Mouse (Mus musculus) bone marrow, adult 2 months (tissue): Measurements from ENCODE around the gene Zdhhc3. TPM values are rescaled to one million over a fixed set of nuclear protein-coding genes. Genes with fewer than 3 reads are reported as not detected.

Experiments used
- H3K27ac ChIP-seq: fragments of 200-500 bp; 2 replicates; pipeline ENCODE4 v1.5.1; 2012; ENCODE audit warnings: low read depth, mild to moderate bottlenecking, control low read depth, inconsistent platforms, low read length; ENCODE audit not compliant: control insufficient read depth, poor library complexity, insufficient read depth
- H3K4me1 ChIP-seq: fragments of 200-500 bp; 2 replicates; pipeline ENCODE4 v1.6.1; 2011; ENCODE audit warnings: low read length; ENCODE audit not compliant: control insufficient read depth, insufficient read depth
- H3K4me3 ChIP-seq: fragments of 200-500 bp; replicated peaks from 2 replicates; pipeline ENCODE3; 2011; ENCODE audit warnings: mild to moderate bottlenecking, low read depth, low read length, control low read depth; ENCODE audit not compliant: control insufficient read depth
- CTCF ChIP-seq: fragments of 200-500 bp; IDR thresholded peaks from 2 replicates; pipeline ENCODE4 v1.5.1; 2011; ENCODE audit warnings: low read length, control low read depth; ENCODE audit not compliant: control insufficient read depth, insufficient read depth
- POLR2A ChIP-seq: fragments of 200-500 bp; IDR thresholded peaks from 2 replicates; pipeline ENCODE4 v1.6.1; 2011; ENCODE audit warnings: low read depth, mild to moderate bottlenecking, control low read depth, low read length, borderline replicate concordance; ENCODE audit not compliant: control insufficient read depth
- WGBS: fragments of 180-500 bp; shearing (Covaris S2); methylation state at CpG from one replicate; pipeline ENCODE4 v1.1.7; 2018; 5-methylcytosine and 5-hydroxymethylcytosine counted together
- polyA plus RNA-seq: library from polyadenylated mRNA; stranded (reverse); fragments of >200 nt; gene quantifications from 2 replicates; pipeline ENCODE4 v1.2.4, GENCODE M21; 2011; ENCODE audit warnings: low replicate concordance; ENCODE audit not compliant: missing spikeins, insufficient read depth, insufficient read length

Zdhhc3 gene
- polyA plus RNA-seq, 1 experiment = 36.1 TPM

- H3K4me1 ChIP-seq = peaks cover 2% of the 10 kb centered on the region; the same call in 1 of the 2 replicates
- TF ChIP-seq CTCF (no peak), POLR2A (no peak)
- no peak overlapping the region for H3K4me3 ChIP-seq
- H3K27ac ChIP-seq = no peak overlapping the region
These were observed 8.6 kb downstream of the Zdhhc3 start for GRCm38 (mm10) chr9:123104362-123104761.

GRCm38 (mm10) chr9:123103425-123103824 lies 9.6 kb downstream of the Zdhhc3 start:
- TF ChIP-seq CTCF = no peak
- TF ChIP-seq POLR2A = no peak
- no peak overlapping the region for H3K4me3 ChIP-seq
- no peak overlapping the region for H3K27ac ChIP-seq

GRCm38 (mm10) chr9:123099631-123100455 lies 13.2 kb downstream of the Zdhhc3 start:
- Histone ChIP-seq H3K4me1 (peaks cover 2% of the 10 kb centered on the region; the same call in 1 of the 2 replicates), H3K4me3 (no peak overlapping the region), H3K27ac (no peak overlapping the region)
- 90% methylated on average over 16 of the region's 16 CpGs for WGBS
- no peak for TF ChIP-seq POLR2A
- no peak for TF ChIP-seq CTCF

More at GRCm38 (mm10) chr9:123103425-123103824, 9.6 kb downstream of the Zdhhc3 start:
- peaks cover 2% of the 10 kb centered on the region; the same call in 1 of the 2 replicates for H3K4me1 ChIP-seq

- Histone ChIP-seq H3K4me1 (peaks cover 8% of the 10 kb centered on the region), H3K4me3 (no peak overlapping the region), H3K27ac (peak overlapping the region; percentile 74; the same call in 1 of the 2 replicates)
- WGBS = 29% methylated on average over 4 of the region's 4 CpGs
- TF ChIP-seq POLR2A = no peak
- no peak for TF ChIP-seq CTCF
These were observed 22.2 kb downstream of the Zdhhc3 start for GRCm38 (mm10) chr9:123090844-123091243.

GRCm38 (mm10) chr9:123087558-123087957 lies 25.4 kb downstream of the Zdhhc3 start:
- Histone ChIP-seq H3K4me1 (peaks cover 8% of the 10 kb centered on the region), H3K27ac (peak overlapping the region; percentile 19; the same call in 1 of the 2 replicates), H3K4me3 (no peak overlapping the region)
- TF ChIP-seq POLR2A (no peak), CTCF (no peak)
- 10% methylated on average over 3 of the region's 3 CpGs for WGBS

GRCm38 (mm10) chr9:123085373-123085772 lies 27.6 kb downstream of the Zdhhc3 start:
- Histone ChIP-seq H3K4me3 (no peak overlapping the region), H3K27ac (peak overlapping the region; percentile 44; the same call in 1 of the 2 replicates), H3K4me1 (peaks cover 5% of the 10 kb centered on the region)
- TF ChIP-seq CTCF = no peak
- no peak for TF ChIP-seq POLR2A
- 30% methylated on average over 1 of the region's 1 CpGs for WGBS

GRCm38 (mm10) chr9:123080796-123081195 lies 32.2 kb downstream of the Zdhhc3 start:
- 77% methylated on average over 1 of the region's 1 CpGs for whole genome bisulfite sequencing
- Histone ChIP-seq H3K4me1 (peaks cover 5% of the 10 kb centered on the region; the same call in 1 of the 2 replicates), H3K27ac (no peak overlapping the region), H3K4me3 (no peak overlapping the region)
- TF ChIP-seq POLR2A (no peak), CTCF (no peak)

GRCm38 (mm10) chr9:123080355-123080754 lies 32.6 kb downstream of the Zdhhc3 start:
- TF ChIP-seq POLR2A = no peak; the same call in 1 of the 2 replicates
- TF ChIP-seq CTCF = no peak
- H3K4me3 ChIP-seq = no peak overlapping the region
- WGBS = 88% methylated on average over 7 of the region's 7 CpGs
- H3K27ac ChIP-seq = no peak overlapping the region
- H3K4me1 ChIP-seq = peaks cover 5% of the 10 kb centered on the region; the same call in 1 of the 2 replicates
